Mouse (Mus musculus): ENCODE data around the gene Slc25a22.

DNA sequence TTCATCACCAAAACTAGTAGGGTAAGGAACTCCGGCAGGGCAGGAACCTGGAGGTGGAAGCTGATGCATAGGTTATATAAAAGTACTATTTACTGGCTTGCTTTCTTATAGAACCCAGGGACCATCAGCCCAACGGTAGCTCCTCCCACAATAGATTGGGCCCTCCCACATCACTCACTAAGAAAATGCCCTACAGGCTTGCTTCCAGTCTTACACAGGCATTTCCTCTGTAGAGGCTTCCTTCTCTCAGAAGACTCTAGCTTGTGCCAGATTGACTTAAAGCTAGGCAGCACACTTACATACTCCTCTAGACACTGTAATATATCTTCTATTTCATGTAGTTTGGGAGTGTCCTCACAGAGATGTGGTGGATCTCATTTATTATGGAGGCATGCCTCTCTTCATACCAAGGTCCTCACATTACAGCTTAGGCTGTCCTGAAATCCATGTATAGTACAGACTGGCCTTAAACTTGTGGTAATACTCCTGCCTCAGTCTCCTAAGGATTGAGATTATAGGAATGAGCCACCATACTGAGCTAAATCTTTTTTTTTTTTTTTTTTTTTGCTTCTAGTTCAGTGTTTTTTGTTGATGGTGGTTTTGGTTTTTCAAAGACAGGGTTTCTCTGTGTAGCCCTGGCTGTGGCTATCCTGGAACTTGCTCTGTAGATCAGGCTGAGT is 49.7 kb downstream of the Slc25a22 start:
- TF ChIP-seq CTCF (IDR thresholded peaks at IDR 0.05; ENCODE audit: extremely low read depth, insufficient read length, insufficient replicate concordance, low read depth, low read length) (no peak), POLR2A (IDR thresholded peaks at IDR 0.05; ENCODE audit: low read depth, low read length) (no peak)

Measured in small intestine, adult 2 months (tissue).